Mouse (Mus musculus) NIH3T3 (cell line): ENCODE measurements around the gene Fbxo34.
A peak's percentile ranks its signal among the peaks of the same experiment; 100 is the strongest.

Experiments used
- DNase-seq: peaks from one replicate; pipeline ENCODE4 v3.0.0-alpha.2; 2012; ENCODE audit warnings: low read depth

Gene Fbxo34

GRCm38 (mm10) chr14:47472743-47473546 lies 22.7 kb downstream of the Fbxo34 start:
- DNase-seq = peak; percentile 55

GRCm38 (mm10) chr14:47473891-47474290 lies 23.7 kb downstream of the Fbxo34 start:
- DNase-seq = no peak

- DNase-seq = peak; percentile 8
Measured at GRCm38 (mm10) chr14:47474571-47475254, 24.5 kb downstream of the Fbxo34 start.

GRCm38 (mm10) chr14:47476266-47476665 lies 26.0 kb downstream of the Fbxo34 start:
- DNase-seq = no peak

GRCm38 (mm10) chr14:47477711-47478110 lies 27.5 kb downstream of the Fbxo34 start:
- DNase-seq = no peak

GRCm38 (mm10) chr14:47482200-47482599 lies 32.0 kb downstream of the Fbxo34 start:
- DNase-seq = no peak

GRCm38 (mm10) chr14:47483099-47483498 lies 32.9 kb downstream of the Fbxo34 start:
- no peak for DNase-seq

GRCm38 (mm10) chr14:47488732-47489131 lies 38.5 kb downstream of the Fbxo34 start:
- DNase-seq = no peak

GRCm38 (mm10) chr14:47489310-47490097 lies 39.3 kb downstream of the Fbxo34 start:
- DNase-seq = no peak

- no peak for DNase-seq
Measured at GRCm38 (mm10) chr14:47490732-47491131, 40.5 kb downstream of the Fbxo34 start.

GRCm38 (mm10) chr14:47493592-47494361 lies 43.6 kb downstream of the Fbxo34 start:
- DNase-seq = no peak

GRCm38 (mm10) chr14:47495951-47496350 lies 45.7 kb downstream of the Fbxo34 start:
- DNase-seq = no peak

GRCm38 (mm10) chr14:47497166-47497565 lies 46.9 kb downstream of the Fbxo34 start:
- DNase-seq = no peak

- DNase-seq = no peak
Measured at GRCm38 (mm10) chr14:47498632-47499031, 48.4 kb downstream of the Fbxo34 start.

- peak; percentile 70 for DNase-seq
Measured at GRCm38 (mm10) chr14:47504036-47504435, 53.8 kb downstream of the Fbxo34 start.

GRCm38 (mm10) chr14:47506676-47507075 lies 56.5 kb downstream of the Fbxo34 start:
- DNase-seq = no peak

- no peak for DNase-seq
Measured at GRCm38 (mm10) chr14:47508035-47508434, 57.8 kb downstream of the Fbxo34 start.

- no peak for DNase-seq
Measured at GRCm38 (mm10) chr14:47510244-47510643, 60.0 kb downstream of the Fbxo34 start.

- DNase-seq = no peak
Measured at GRCm38 (mm10) chr14:47513606-47514005, 63.4 kb downstream of the Fbxo34 start.

- no peak for DNase-seq
Measured at GRCm38 (mm10) chr14:47514816-47515453, 64.7 kb downstream of the Fbxo34 start.

GRCm38 (mm10) chr14:47515636-47516035 lies 65.4 kb downstream of the Fbxo34 start:
- peak; percentile 17 for DNase-seq
